Mouse (Mus musculus) liver, postnatal 0 days (tissue): ENCODE measurements at regions not wholly inside any gene's neighbourhood (a gene's known extent, or its start where the extent isn't known, plus 50 kb on each side); places are given as distances from the start of the nearest gene placed in this dataset.

Experiments used
- CTCF ChIP-seq: sonication (generic); IDR thresholded peaks from 2 replicates; pipeline ENCODE4 v1.5.1; 2016; ENCODE audit warnings: antibody characterized with exemption, low read depth
- EP300 ChIP-seq: IDR thresholded peaks from 2 replicates; pipeline ENCODE4 v1.6.1; 2016; ENCODE audit warnings: antibody characterized with exemption, low read depth, mild to moderate bottlenecking

DNA sequence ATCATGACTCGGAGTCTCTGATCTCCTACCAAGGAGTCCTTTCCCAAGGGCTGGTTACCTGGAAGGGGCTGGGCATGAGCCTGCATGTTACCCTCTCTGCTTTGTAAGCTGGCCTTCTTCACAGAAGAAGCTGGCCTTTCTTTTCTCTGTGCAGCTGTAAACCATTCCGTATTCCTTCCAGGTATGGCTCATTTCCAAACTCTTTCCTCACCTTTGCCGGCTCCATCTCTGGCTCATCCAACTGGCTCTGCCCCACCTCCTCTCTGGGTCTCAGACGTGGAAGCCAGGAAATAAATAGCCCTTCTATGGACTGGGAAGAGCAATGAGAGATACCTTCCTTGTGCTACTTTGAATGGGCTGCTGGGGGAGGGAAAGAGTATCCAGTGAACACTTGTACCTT lies 163.0 kb downstream of the Pik3r1 start:
- TF ChIP-seq CTCF (no peak), EP300 (no peak)
